Comparison of ENCODE assay signal across 8 mouse cellular contexts in genomic region chr11:62549782-62550181, GRCm38 (mm10). TPM values are rescaled to one million over a fixed set of nuclear protein-coding genes. Genes with fewer than 3 reads are reported as not detected.
DNase-seq lines count a peak whose midpoint lies in the region; ATAC-seq lines count a peak whose summit lies in the region.

No protein-coding gene starts in this region.

- peak overlapping the region; percentile 98 for H3K27ac ChIP-seq in forebrain, embryonic 15.5 days (replicated peaks)
- no peak overlapping the region; the same call in 1 of the 2 replicates for H3K27ac ChIP-seq in hindbrain, embryonic 11.5 days (ENCODE audit: low read depth, low read length)

- peak; percentile 54 for DNase-seq in embryo, embryonic 10 days (ENCODE audit: low spot score)
- DNase-seq in embryo, embryonic 9.5 days (ENCODE audit: extremely low spot score) = no peak
- DNase-seq in cerebellum, adult 11-12 months = peak; percentile 78
- peak; percentile 35 for DNase-seq in hindbrain, embryonic 11.5 days (ENCODE audit: low spot score)
- peak; percentile 47 for DNase-seq in layer of hippocampus, adult 9-10 months (ENCODE audit: low spot score)
- peak; percentile 92 for DNase-seq in lung, postnatal 10 days
- peak; percentile 42 for DNase-seq in retina, postnatal 1 day

- H3K9me3 ChIP-seq in forebrain, embryonic 15.5 days = no peaks in the 10 kb centered on the region
- no peaks in the 10 kb centered on the region for H3K9me3 ChIP-seq in hindbrain, embryonic 11.5 days (ENCODE audit: control insufficient read depth, low read length)

- H3K36me3 ChIP-seq in forebrain, embryonic 15.5 days = peaks cover 15% of the 10 kb centered on the region
- H3K36me3 ChIP-seq in hindbrain, embryonic 11.5 days (ENCODE audit: control insufficient read depth, insufficient read depth, low read length) = peaks cover 2% of the 10 kb centered on the region; the same call in 1 of the 2 replicates

- no peaks in the 10 kb centered on the region for H3K27me3 ChIP-seq in forebrain, embryonic 15.5 days
- no peaks in the 10 kb centered on the region; the same call in 1 of the 2 replicates for H3K27me3 ChIP-seq in hindbrain, embryonic 11.5 days (ENCODE audit: control insufficient read depth, insufficient read depth, low read length)

- H3K4me3 ChIP-seq in forebrain, embryonic 15.5 days = peak overlapping the region; percentile 64
- H3K4me3 ChIP-seq in hindbrain, embryonic 11.5 days (ENCODE audit: low read depth, low read length) = peak overlapping the region; percentile 76

- 10% methylated on average over 5 of the region's 5 CpGs for WGBS in forebrain, embryonic 15.5 days
- WGBS in hindbrain, embryonic 11.5 days = 32% methylated on average over 5 of the region's 5 CpGs

- peak overlapping the region; percentile 58 for H3K4me2 ChIP-seq in forebrain, embryonic 15.5 days (replicated peaks)
- peak overlapping the region; percentile 71 for H3K4me2 ChIP-seq in hindbrain, embryonic 11.5 days (replicated peaks; ENCODE audit: low read depth, low read length)

- H3K9ac ChIP-seq in forebrain, embryonic 15.5 days (replicated peaks) = peak overlapping the region; percentile 92
- peak overlapping the region; percentile 96 for H3K9ac ChIP-seq in hindbrain, embryonic 11.5 days (ENCODE audit: low read depth, low read length)

- no peak for ATAC-seq in forebrain, embryonic 15.5 days (replicated peaks)
- ATAC-seq in hindbrain, embryonic 11.5 days (ENCODE audit: low FRiP score) = no peak

- H3K4me1 ChIP-seq in forebrain, embryonic 15.5 days = peaks cover 31% of the 10 kb centered on the region
- H3K4me1 ChIP-seq in hindbrain, embryonic 11.5 days (replicated peaks; ENCODE audit: control insufficient read depth, insufficient read depth, low read length) = no peaks in the 10 kb centered on the region; the same call in 1 of the 2 replicates

RNA-seq across cellular contexts. Expression of gene Ubb, which starts 1.2 kb away (rescaled TPM):
- 4,659 and 4,677 TPM in 2 replicates for polyA plus RNA-seq in forebrain, embryonic 15.5 days (2015; fragmentation: Nextera tagmentation; extraction: Ambion mirVana)
- polyA plus RNA-seq in hindbrain, embryonic 11.5 days (2014; fragmentation: Nextera tagmentation; extraction: Ambion mirVana) = 3,694 and 3,897 TPM in 2 replicates

RNA-seq across cellular contexts. Expression of gene Cenpv, which starts 10.7 kb away (rescaled TPM):
- polyA plus RNA-seq in forebrain, embryonic 15.5 days (2015; fragmentation: Nextera tagmentation; extraction: Ambion mirVana) = 94.2 and 99.8 TPM in 2 replicates
- polyA plus RNA-seq in hindbrain, embryonic 11.5 days (2014; fragmentation: Nextera tagmentation; extraction: Ambion mirVana) = 44.2 and 50.0 TPM in 2 replicates

RNA-seq across cellular contexts. Expression of gene Trpv2, which starts 24.5 kb away (rescaled TPM):
- polyA plus RNA-seq in forebrain, embryonic 15.5 days (2015; fragmentation: Nextera tagmentation; extraction: Ambion mirVana) = 17.1 and 19.8 TPM in 2 replicates
- polyA plus RNA-seq in hindbrain, embryonic 11.5 days (2014; fragmentation: Nextera tagmentation; extraction: Ambion mirVana) = 6.5 and 8.9 TPM in 2 replicates
